Mouse (Mus musculus): Measurements from ENCODE around the gene Tnfrsf4.

- TF ChIP-seq POLR2A (IDR thresholded peaks at IDR 0.05; ENCODE audit: borderline replicate concordance, low read depth, low read length) (no peak), CTCF (IDR thresholded peaks at IDR 0.05; ENCODE audit: low read depth, low read length) (no peak)
These were observed 9.5 kb upstream of the Tnfrsf4 start for GRCm38 (mm10) chr4:156004109-156004508.
